Mouse (Mus musculus) monocyte, adult 59 days (primary cell): Measurements from ENCODE around the gene Prr22. TPM values are rescaled to one million over a fixed set of nuclear protein-coding genes. Genes with fewer than 3 reads are reported as not detected.

Experiments used
- total RNA-seq, 2 experiments: library from RNA; stranded (reverse); gene quantifications; one replicate each; pipeline ENCODE4 v1.2.4; 2023

Gene Prr22
- total RNA-seq = under 1 TPM; 0.42 to 0.70 TPM

DNA sequence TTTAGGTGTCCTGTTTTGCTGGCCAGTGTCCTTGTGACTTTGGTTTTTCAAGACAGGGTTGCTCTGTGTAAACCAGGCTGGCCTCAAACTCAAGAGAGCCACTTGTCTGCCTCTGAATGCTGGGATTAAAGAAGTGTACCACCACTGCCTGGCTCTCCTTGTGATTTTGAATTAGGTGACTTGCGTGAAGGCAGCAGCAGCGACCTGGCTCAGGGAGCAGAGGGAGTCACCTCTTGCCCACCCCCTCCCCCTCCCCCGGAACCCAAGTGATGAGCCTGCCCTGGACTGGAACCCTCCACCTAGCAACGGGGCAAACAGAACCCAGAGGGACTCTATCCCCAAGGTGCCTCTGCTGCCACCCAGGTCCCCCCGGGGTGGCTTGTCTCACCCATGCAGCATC lies at the start of gene Prr22:
Prr22 (plus strand) TSS at position 301 of the 400 bp plus-strand sequence.

DNA sequence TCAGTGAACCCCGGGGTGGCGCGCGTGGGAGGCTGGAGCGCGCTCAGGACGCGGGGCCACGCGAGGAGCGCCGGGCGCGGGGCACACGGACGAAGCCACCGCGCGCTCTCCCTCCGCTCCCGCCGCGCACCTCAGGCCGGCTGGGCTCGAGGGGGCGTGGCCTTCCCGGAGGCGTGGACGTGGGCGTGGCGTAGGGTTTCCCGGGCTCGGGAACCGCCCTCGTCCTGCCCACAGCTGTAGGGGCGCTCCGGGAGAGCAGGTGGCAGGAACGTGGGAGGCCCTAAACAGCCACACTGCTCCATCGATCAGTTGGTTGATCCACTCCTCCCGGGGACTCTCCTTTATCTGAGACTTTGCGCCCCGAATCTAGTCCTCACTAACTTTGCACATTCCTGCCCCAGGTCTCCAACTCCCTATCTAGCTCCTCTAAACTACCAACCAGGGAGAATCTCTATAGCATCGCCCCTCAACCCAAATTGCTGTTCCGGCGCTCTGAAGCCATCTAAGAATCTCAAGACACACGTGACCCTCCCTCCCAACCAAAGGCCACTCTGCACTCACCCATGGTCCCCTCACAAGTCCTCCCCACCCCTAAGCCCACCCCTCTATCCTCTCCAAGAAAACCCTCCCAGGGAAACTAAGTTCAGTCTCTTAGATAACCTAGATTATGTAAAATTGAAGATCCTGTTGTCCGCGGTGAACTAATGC lies 12.5 kb upstream of the Prr22 start, which contains the start of gene Nrtn:
Nrtn (minus strand) TSS at position 115 of the 708 bp plus-strand sequence.

DNA sequence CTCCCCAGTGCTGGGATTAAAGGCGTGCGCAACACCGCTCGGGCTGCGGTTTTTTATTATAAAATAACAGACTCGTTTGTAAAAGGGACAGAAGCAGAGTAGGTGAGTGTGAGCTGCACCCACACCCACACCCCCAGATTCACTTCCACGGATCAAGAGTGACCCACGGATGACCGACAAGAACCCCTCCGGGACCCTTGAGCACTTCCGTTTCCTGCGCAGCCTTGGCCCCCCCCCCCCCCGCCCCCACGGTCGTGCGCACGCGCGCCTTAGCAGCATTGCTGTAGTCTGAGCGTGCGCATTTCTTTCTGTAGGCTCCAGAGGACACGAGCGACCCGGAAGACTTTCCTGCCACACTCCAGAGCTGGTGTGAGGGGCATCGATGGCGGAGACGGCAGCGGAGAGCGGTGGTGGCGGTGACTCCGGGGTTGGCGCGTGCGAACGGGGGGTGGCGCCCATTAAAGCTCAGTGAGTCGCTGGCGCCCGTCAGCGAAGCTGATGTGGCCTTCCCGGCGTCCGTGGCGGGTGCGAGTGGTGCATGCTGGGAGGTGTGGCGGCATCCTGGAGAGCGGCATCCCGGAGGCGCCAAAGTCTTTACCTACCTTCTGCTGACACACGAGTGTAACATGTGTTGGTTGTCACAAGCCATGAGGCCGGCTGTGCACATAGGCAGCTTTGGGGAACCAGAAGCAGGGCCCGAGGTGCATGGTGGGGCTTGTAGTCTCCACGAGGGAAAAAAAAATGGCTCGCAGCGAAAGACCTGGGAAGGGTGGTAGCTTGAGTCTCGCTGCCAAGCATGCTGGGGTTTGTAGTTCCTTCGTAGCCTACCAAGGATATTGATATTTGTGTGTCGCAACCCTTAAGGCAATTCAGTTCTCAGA lies 5.3 kb upstream of the Prr22 start, which contains the start of gene Dus3l:
Dus3l (plus strand) TSS at position 284 of the 881 bp plus-strand sequence.

Other genes starting within 250 kb of the Prr22 start
- 1 to 10 TPM; 4.5 to 7.7 TPM for gene Gm20219, start 215.9 kb upstream of the Prr22 start, total RNA-seq
- gene Safb2, start 185.7 kb upstream of the Prr22 start, total RNA-seq = 100 to 1,000 TPM; 378 to 409 TPM
- 100 to 1,000 TPM; 192 to 207 TPM for gene Safb, start 185.4 kb upstream of the Prr22 start, total RNA-seq
- 10 to 100 TPM; 62.6 to 67.6 TPM for gene 2410015M20Rik, start 160.5 kb upstream of the Prr22 start, total RNA-seq
- gene Rpl36, start 156.8 kb upstream of the Prr22 start, total RNA-seq = 100 to 1,000 TPM; 871 to 971 TPM
- 10 to 100 TPM; 30.7 to 32.1 TPM for gene Lonp1, start 143.4 kb upstream of the Prr22 start, total RNA-seq
- gene Catsperd, start 142.1 kb upstream of the Prr22 start, total RNA-seq = under 1 TPM; 0.42 to 0.55 TPM
- gene Ranbp3, start 97.0 kb upstream of the Prr22 start, total RNA-seq = 10 to 100 TPM; 68.3 to 70.9 TPM
- 10 to 100 TPM; 65.3 to 82.2 TPM for gene Ndufa11, start 52.5 kb upstream of the Prr22 start, total RNA-seq
- gene Vmac, start 52.2 kb upstream of the Prr22 start, total RNA-seq = 1 to 10 TPM; 5.4 to 5.7 TPM
- not detected for gene Nrtn, start 12.7 kb upstream of the Prr22 start, total RNA-seq
- 10 to 100 TPM; 47.3 to 49.5 TPM for gene Dus3l, start 5.5 kb upstream of the Prr22 start, total RNA-seq
- gene Rfx2, start 60.8 kb downstream of the Prr22 start, total RNA-seq = 10 to 100 TPM; 71.8 to 73.4 TPM
- gene Acsbg2, start 104.2 kb downstream of the Prr22 start, total RNA-seq = not detected
- under 1 TPM in 1 of 2 experiments, not detected in 1; 0.24 TPM for gene 1700061G19Rik, start 105.2 kb downstream of the Prr22 start, total RNA-seq
- gene Mllt1, start 165.2 kb downstream of the Prr22 start, total RNA-seq = 10 to 100 TPM; 27.3 to 28.0 TPM
- not detected for gene Acer1, start 211.9 kb downstream of the Prr22 start, total RNA-seq
- 10 to 100 TPM; 12.6 to 19.9 TPM for gene Clpp, start 220.1 kb downstream of the Prr22 start, total RNA-seq
- 10 to 100 TPM; 11.1 to 12.4 TPM for gene Alkbh7, start 227.1 kb downstream of the Prr22 start, total RNA-seq
- gene Pspn, start 229.8 kb downstream of the Prr22 start, total RNA-seq = 1 to 10 TPM in 1 of 2 experiments, not detected in 1; 1.6 TPM
- gene Gtf2f1, start 241.0 kb downstream of the Prr22 start, total RNA-seq = 10 to 100 TPM; 46.9 to 54.3 TPM
- not detected for gene Gm17949, start 241.2 kb downstream of the Prr22 start, total RNA-seq